Mouse (Mus musculus) CH12.LX (cell line): ENCODE data around the gene 1810043G02Rik.
"Not testable (repeated sequence)": the region's sequence is repeated elsewhere in the genome, so short reads cannot be mapped to it uniquely, and the experiment has no call there.

Experiments
- CTCF ChIP-seq, 2 experiments: IDR thresholded peaks in 1 of 2; conservative IDR thresholded peaks in 1 of 2; 2 replicates each; pipeline ENCODE4 v1.5.1; 2011 to 2012; ENCODE audit warnings: low read depth in 2 of 2, low read length in 2 of 2, improper control_type of control experiment in 1 of 2, inconsistent platforms in 1 of 2, mild to moderate bottlenecking in 1 of 2, moderate library complexity in 1 of 2
- E2F4 ChIP-seq: IDR thresholded peaks from 2 replicates; pipeline ENCODE4 v1.6.1; 2011; ENCODE audit warnings: low read depth, low read length, improper control_type of control experiment; ENCODE audit not compliant: insufficient replicate concordance
- EP300 ChIP-seq: IDR thresholded peaks from 2 replicates; pipeline ENCODE4 v1.6.1; 2011; ENCODE audit warnings: low read length, improper control_type of control experiment
- ETS1 ChIP-seq: conservative IDR thresholded peaks from 2 replicates; pipeline ENCODE4 v1.6.1; 2012; ENCODE audit warnings: low read depth, mild to moderate bottlenecking, inconsistent platforms, low read length, improper control_type of control experiment, moderate library complexity
- POLR2A ChIP-seq: IDR thresholded peaks from 2 replicates; pipeline ENCODE4 v1.6.1; 2011; ENCODE audit warnings: low read depth, mild to moderate bottlenecking, improper control_type of control experiment, low read length
- SIN3A ChIP-seq: IDR thresholded peaks from 2 replicates; pipeline ENCODE4 v1.6.1; 2012; ENCODE audit warnings: low read length, improper control_type of control experiment, inconsistent platforms

- TF ChIP-seq E2F4; ETS1; POLR2A; EP300; CTCF (conservative IDR thresholded peaks at IDR 0.05 in 1 of 2, IDR thresholded peaks at IDR 0.05 in 1 of 2; ENCODE audit: low read depth in 2 of 2, low read length in 2 of 2); SIN3A: not testable (repeated sequence)
Observed at GRCm38 (mm10) chr10:78011116-78011515, 32.8 kb downstream of the 1810043G02Rik start.
